In the genomic region with DNA sequence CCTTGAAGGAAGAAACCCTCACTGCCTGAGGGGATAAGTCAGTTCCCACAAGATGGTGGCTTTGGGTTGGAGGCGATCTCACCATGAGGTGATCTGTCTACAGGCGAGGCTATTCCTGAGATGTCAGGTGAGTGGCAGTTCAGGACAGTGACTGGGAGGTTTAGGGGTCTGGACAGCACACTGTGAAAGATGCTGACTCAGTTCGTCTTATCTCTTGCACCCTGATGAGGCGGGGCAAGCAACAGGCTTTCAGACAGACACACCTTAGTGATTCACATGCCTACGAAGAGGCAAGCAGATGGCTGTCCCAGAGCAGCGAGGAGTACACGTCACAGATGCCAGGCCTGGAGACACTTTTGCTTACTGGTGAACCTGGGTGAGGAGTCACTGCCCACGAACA, we compare ENCODE assay signal across 10 mouse cellular contexts. TPM values are rescaled to one million over a fixed set of nuclear protein-coding genes. Genes with fewer than 3 reads are reported as not detected.
DNase-seq lines count a peak whose midpoint lies in the region; ATAC-seq and TF ChIP-seq lines count a peak whose summit lies in the region.
"Had no signal": no experiment of that assay in that cellular context is flagged by ENCODE, and none has a peak within 500 bp of the region (broad histone marks: within the 10 kb centered on the region; RNA-seq: fewer than 3 reads in every experiment).

No protein-coding gene starts in this region.

- ATAC-seq in heart, embryonic 11.5 days (replicated peaks; ENCODE audit: insufficient number of reproducible peaks, low FRiP score, low TSS enrichment): peak; percentile 87
- ATAC-seq in midbrain, embryonic 13.5 days: peak; percentile 34; the same call in 1 of the 2 replicates
- no peak for ATAC-seq in midbrain, postnatal 0 days (ENCODE audit: low FRiP score)
- peak; percentile 96 for ATAC-seq in liver, embryonic 15.5 days (ENCODE audit: insufficient read depth)

- no peak overlapping the region for H3K4me3 ChIP-seq in heart, embryonic 11.5 days (ENCODE audit: low read depth, low read length)
- H3K4me3 ChIP-seq in midbrain, embryonic 13.5 days (replicated peaks): no peak overlapping the region
- no peak overlapping the region for H3K4me3 ChIP-seq in midbrain, postnatal 0 days (ENCODE audit: low read depth, low read length)
- peak overlapping the region; percentile 1; the same call in 1 of the 2 replicates for H3K4me3 ChIP-seq in liver, embryonic 15.5 days (replicated peaks)

- no peak overlapping the region for H3K9ac ChIP-seq in heart, embryonic 11.5 days (ENCODE audit: low read depth, low read length)
- H3K9ac ChIP-seq in midbrain, embryonic 13.5 days (replicated peaks): no peak overlapping the region
- no peak overlapping the region for H3K9ac ChIP-seq in midbrain, postnatal 0 days (replicated peaks; ENCODE audit: low read length, poor library complexity, severe bottlenecking)
- no peak overlapping the region for H3K9ac ChIP-seq in liver, embryonic 15.5 days
- H3K9ac ChIP-seq: hindbrain, embryonic 14.5 days had no signal

- no peak for TF ChIP-seq CTCF in midbrain, postnatal 0 days (IDR thresholded peaks at IDR 0.05)

- H3K27ac ChIP-seq in heart, embryonic 11.5 days (ENCODE audit: low read depth, low read length): no peak overlapping the region
- no peak overlapping the region for H3K27ac ChIP-seq in midbrain, embryonic 13.5 days
- no peak overlapping the region for H3K27ac ChIP-seq in midbrain, postnatal 0 days (ENCODE audit: low read depth, low read length)
- peak overlapping the region; percentile 73 for H3K27ac ChIP-seq in liver, embryonic 15.5 days (replicated peaks)
- H3K27ac ChIP-seq: hindbrain, embryonic 14.5 days had no signal

- 68% methylated on average over 8 of the region's 8 CpGs for WGBS in heart, embryonic 11.5 days (ENCODE audit: insufficient replicate concordance)
- WGBS in midbrain, embryonic 13.5 days: 93% methylated on average over 8 of the region's 8 CpGs
- 87% methylated on average over 8 of the region's 8 CpGs for WGBS in midbrain, postnatal 0 days
- WGBS in liver, embryonic 15.5 days (ENCODE audit: insufficient replicate concordance): 27% methylated on average over 8 of the region's 8 CpGs

- no peaks in the 10 kb centered on the region for H3K27me3 ChIP-seq in heart, embryonic 11.5 days (ENCODE audit: control insufficient read depth, insufficient read depth, low read length)
- H3K27me3 ChIP-seq in midbrain, embryonic 13.5 days: no peaks in the 10 kb centered on the region
- H3K27me3 ChIP-seq in midbrain, postnatal 0 days (ENCODE audit: insufficient read depth, low read length): no peaks in the 10 kb centered on the region
- no peaks in the 10 kb centered on the region; the same call in 1 of the 2 replicates for H3K27me3 ChIP-seq in liver, embryonic 15.5 days

- no peaks in the 10 kb centered on the region for H3K4me1 ChIP-seq in heart, embryonic 11.5 days (ENCODE audit: control insufficient read depth, insufficient read depth, low read length)
- H3K4me1 ChIP-seq in midbrain, embryonic 13.5 days (replicated peaks): no peaks in the 10 kb centered on the region
- no peaks in the 10 kb centered on the region for H3K4me1 ChIP-seq in midbrain, postnatal 0 days (ENCODE audit: insufficient read depth, low read length)
- H3K4me1 ChIP-seq in liver, embryonic 15.5 days (replicated peaks): peaks cover 32% of the 10 kb centered on the region

- H3K36me3 ChIP-seq in heart, embryonic 11.5 days (ENCODE audit: control insufficient read depth, insufficient read depth, low read length): no peaks in the 10 kb centered on the region
- H3K36me3 ChIP-seq in midbrain, embryonic 13.5 days: no peaks in the 10 kb centered on the region
- H3K36me3 ChIP-seq in midbrain, postnatal 0 days (ENCODE audit: insufficient read depth, low read length): no peaks in the 10 kb centered on the region
- no peaks in the 10 kb centered on the region for H3K36me3 ChIP-seq in liver, embryonic 15.5 days (replicated peaks)

- no peak overlapping the region for H3K4me2 ChIP-seq in heart, embryonic 11.5 days
- no peak overlapping the region for H3K4me2 ChIP-seq in midbrain, embryonic 13.5 days (replicated peaks)
- H3K4me2 ChIP-seq in midbrain, postnatal 0 days (ENCODE audit: low read depth, low read length, poor library complexity, severe bottlenecking): no peak overlapping the region
- H3K4me2 ChIP-seq in liver, embryonic 15.5 days: peak overlapping the region; percentile 47
- H3K4me2 ChIP-seq: hindbrain, embryonic 14.5 days had no signal

- DNase-seq in heart, adult 9 months (ENCODE audit: low spot score in 2 of 2): no peak
- DNase-seq in midbrain, postnatal 0 days (ENCODE audit: low spot score): no peak
- no peak for DNase-seq in spleen, postnatal 36 days (ENCODE audit: low spot score in 2 of 2)
- no peak for DNase-seq in right cerebral cortex, postnatal 4 days
- DNase-seq in cerebellum, postnatal 14 days: no peak
- DNase-seq: cerebellum, adult 11 months had no signal

- no peaks in the 10 kb centered on the region for H3K9me3 ChIP-seq in heart, embryonic 11.5 days (replicated peaks; ENCODE audit: control insufficient read depth, low read length)
- H3K9me3 ChIP-seq in midbrain, embryonic 13.5 days: no peaks in the 10 kb centered on the region
- H3K9me3 ChIP-seq in midbrain, postnatal 0 days (ENCODE audit: low read length): no peaks in the 10 kb centered on the region
- no peaks in the 10 kb centered on the region for H3K9me3 ChIP-seq in liver, embryonic 15.5 days (replicated peaks)

RNA-seq across cellular contexts. Expression of a gene that starts 15.5 kb away (rescaled TPM):
- 5.2 and 6.6 TPM in 2 replicates for polyA plus RNA-seq in heart, embryonic 11.5 days (2014; fragmentation: Nextera tagmentation; extraction: Ambion mirVana)
- 43.4 and 47.0 TPM in 2 replicates for polyA plus RNA-seq in midbrain, embryonic 13.5 days (2015; fragmentation: Nextera tagmentation; extraction: Ambion mirVana)
- 45.6 and 60.4 TPM in 2 replicates for total RNA-seq in midbrain, postnatal 0 days (2014; rRNA removed)
- 45.5 and 47.2 TPM in 2 replicates for polyA plus RNA-seq in midbrain, postnatal 0 days (2015; fragmentation: Nextera tagmentation; extraction: Ambion mirVana)
- 0.13 and 0.20 TPM in 2 replicates for polyA plus RNA-seq in liver, embryonic 15.5 days (2015; fragmentation: Nextera tagmentation; extraction: Ambion mirVana)

RNA-seq across cellular contexts. Expression of a gene that starts 39.4 kb away (rescaled TPM):
- 26.3 and 32.4 TPM in 2 replicates for polyA plus RNA-seq in heart, embryonic 11.5 days (2014; fragmentation: Nextera tagmentation; extraction: Ambion mirVana)
- 36.8 and 41.1 TPM in 2 replicates for polyA plus RNA-seq in midbrain, embryonic 13.5 days (2015; fragmentation: Nextera tagmentation; extraction: Ambion mirVana)
- 39.4 and 46.8 TPM in 2 replicates for total RNA-seq in midbrain, postnatal 0 days (2014; rRNA removed)
- 24.7 and 28.5 TPM in 2 replicates for polyA plus RNA-seq in midbrain, postnatal 0 days (2015; fragmentation: Nextera tagmentation; extraction: Ambion mirVana)
- 4.3 TPM in 2 replicates for polyA plus RNA-seq in liver, embryonic 15.5 days (2015; fragmentation: Nextera tagmentation; extraction: Ambion mirVana)
